Mouse (Mus musculus) forebrain, embryonic 13.5 days (tissue): ENCODE measurements around the gene Ptpn3. TPM values are rescaled to one million over a fixed set of nuclear protein-coding genes. Genes with fewer than 3 reads are reported as not detected.

Experiments used
- ATAC-seq: fragments of 200-750 bp; cut with Nextera tagmentation; 2 replicates; pipeline ENCODE4 v1.8.0; 2017
- H3K27ac ChIP-seq: fragments of 300-500 bp; sonication (generic); 2 replicates; pipeline ENCODE4 v1.5.1; 2015; ENCODE audit warnings: inconsistent platforms, mild to moderate bottlenecking, moderate library complexity
- H3K27me3 ChIP-seq: fragments of 300-500 bp; sonication (generic); 2 replicates; pipeline ENCODE4 v1.6.1; 2015; ENCODE audit warnings: mild to moderate bottlenecking, inconsistent platforms
- H3K36me3 ChIP-seq: fragments of 300-500 bp; sonication (generic); 2 replicates; pipeline ENCODE4 v1.6.1; 2015; ENCODE audit warnings: mild to moderate bottlenecking, inconsistent platforms; ENCODE audit not compliant: poor library complexity, severe bottlenecking
- H3K4me1 ChIP-seq: fragments of 300-500 bp; sonication (generic); 2 replicates; pipeline ENCODE4 v1.6.1; 2015; ENCODE audit warnings: inconsistent platforms
- H3K4me2 ChIP-seq: fragments of 300-500 bp; sonication (generic); 2 replicates; pipeline ENCODE4 v1.6.1; 2015; ENCODE audit warnings: inconsistent platforms, mild to moderate bottlenecking, moderate library complexity
- H3K4me3 ChIP-seq: fragments of 300-500 bp; sonication (generic); 2 replicates; pipeline ENCODE4 v1.5.1; 2015; ENCODE audit warnings: mild to moderate bottlenecking, inconsistent platforms
- H3K9ac ChIP-seq: fragments of 300-500 bp; sonication (generic); 2 replicates; pipeline ENCODE4 v1.6.1; 2015; ENCODE audit warnings: mild to moderate bottlenecking, inconsistent platforms
- H3K9me3 ChIP-seq: fragments of 300-500 bp; sonication (generic); replicated peaks from 2 replicates; pipeline ENCODE4 v1.6.1; 2016; ENCODE audit warnings: inconsistent platforms
- WGBS: fragments of 180-500 bp; shearing (Covaris S2); methylation state at CpG from one replicate; pipeline ENCODE4 v1.1.7; 2015; 5-methylcytosine and 5-hydroxymethylcytosine counted together
- polyA plus RNA-seq: library from polyadenylated mRNA; unstranded; fragments of >200 nt; fragmentation: Nextera tagmentation; extraction: Ambion mirVana; gene quantifications from 2 replicates; pipeline ENCODE4 v1.2.1, GENCODE M21; 2015

Gene Ptpn3
- polyA plus RNA-seq, 1 experiment from 2014 or later = 0.63 TPM

DNA sequence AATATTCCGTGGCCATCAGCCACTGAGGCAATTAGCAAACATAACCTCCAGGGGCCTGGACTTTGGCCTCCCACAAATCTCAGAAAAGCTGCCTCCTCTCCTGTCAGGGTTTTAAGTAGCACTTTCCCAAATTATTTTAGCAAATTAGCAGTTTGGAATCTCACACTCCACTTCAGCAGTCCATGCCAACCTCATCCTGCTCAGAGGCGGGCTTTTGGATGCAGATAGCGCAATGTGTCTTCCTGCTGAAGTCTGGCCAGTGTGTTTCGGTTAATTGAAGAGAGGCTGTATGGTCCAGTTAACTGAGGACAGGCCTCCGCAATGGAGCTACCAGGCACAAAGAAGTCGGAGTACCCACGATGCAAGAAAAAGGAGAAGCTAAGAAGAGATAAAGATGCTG lies 141.1 kb downstream of the Ptpn3 start:
- H3K27ac ChIP-seq = no peak overlapping the region
- no peak overlapping the region for H3K9ac ChIP-seq
- no peak for ATAC-seq
- H3K36me3 ChIP-seq = no peaks in the 10 kb centered on the region
- no peak overlapping the region for H3K4me2 ChIP-seq
- no peaks in the 10 kb centered on the region for H3K9me3 ChIP-seq
- H3K4me1 ChIP-seq = peaks cover 12% of the 10 kb centered on the region
- WGBS = 78% methylated on average over 7 of the region's 7 CpGs
- no peaks in the 10 kb centered on the region for H3K27me3 ChIP-seq
- no peak overlapping the region for H3K4me3 ChIP-seq

DNA sequence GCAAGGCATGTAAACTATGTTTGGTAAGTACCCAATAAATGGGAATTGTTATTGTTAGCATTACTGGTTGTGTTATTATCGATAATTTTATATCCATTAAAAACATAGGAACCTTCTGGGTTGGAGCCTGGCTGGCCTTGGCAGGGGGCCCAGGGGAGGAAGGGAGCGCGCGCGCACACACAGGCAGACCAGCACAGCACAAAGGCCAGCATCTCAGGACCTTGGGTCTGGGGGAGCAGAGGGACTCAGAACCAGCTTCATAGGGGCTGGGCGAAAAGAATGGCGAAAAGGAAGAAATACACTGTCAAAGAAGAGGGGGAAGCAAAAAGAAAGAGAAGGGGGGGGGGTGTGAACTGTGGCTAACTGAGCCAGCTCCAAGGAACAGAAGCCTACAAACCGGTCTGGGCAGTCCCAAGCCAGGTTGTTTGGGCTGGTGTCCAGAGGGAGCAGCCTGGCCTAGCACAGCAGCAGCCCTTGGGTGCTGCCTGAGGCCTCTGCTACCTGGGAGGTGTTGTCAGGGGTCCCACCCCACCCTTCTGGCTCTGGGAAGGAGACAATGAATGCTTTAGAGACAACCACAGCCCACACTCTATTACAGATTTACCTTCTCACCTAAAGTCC lies 145.0 kb downstream of the Ptpn3 start:
- 81% methylated on average over 8 of the region's 8 CpGs for WGBS
- ATAC-seq = no peak
- no peak overlapping the region for H3K4me2 ChIP-seq
- H3K4me3 ChIP-seq = no peak overlapping the region
- H3K27me3 ChIP-seq = no peaks in the 10 kb centered on the region
- no peak overlapping the region for H3K9ac ChIP-seq
- no peaks in the 10 kb centered on the region for H3K36me3 ChIP-seq
- H3K4me1 ChIP-seq = peaks cover 14% of the 10 kb centered on the region
- no peak overlapping the region for H3K27ac ChIP-seq
- no peaks in the 10 kb centered on the region for H3K9me3 ChIP-seq

DNA sequence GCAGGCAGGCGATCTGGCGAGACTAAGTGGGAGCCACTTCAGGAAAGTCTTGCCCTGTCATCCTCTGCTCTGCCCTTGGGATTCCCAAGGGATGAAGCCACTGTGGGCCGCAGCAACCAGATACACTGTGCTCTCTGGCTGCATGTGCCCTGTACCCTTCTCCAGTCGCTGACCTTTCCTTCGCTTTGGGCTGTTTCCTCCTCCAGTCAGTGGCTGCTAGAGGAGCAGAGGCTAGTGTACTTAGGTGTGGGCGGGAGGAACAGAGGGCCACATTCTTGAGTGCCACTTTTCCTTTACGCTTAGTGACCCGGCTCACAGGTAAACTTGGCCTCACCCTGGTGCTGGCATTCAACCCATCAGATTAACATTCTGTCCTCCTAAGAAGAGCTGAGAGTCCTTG lies 147.8 kb downstream of the Ptpn3 start:
- Histone ChIP-seq H3K9ac (0 out of 2 replicates have a peak overlapping the region, but pooled peaks have one; percentile 28), H3K27me3 (no peaks in the 10 kb centered on the region), H3K4me1 (peaks cover 14% of the 10 kb centered on the region), H3K36me3 (no peaks in the 10 kb centered on the region), H3K4me3 (no peak overlapping the region), H3K9me3 (no peaks in the 10 kb centered on the region), H3K27ac (no peak overlapping the region), H3K4me2 (peak overlapping the region; percentile 42)
- WGBS = 43% methylated on average over 8 of the region's 8 CpGs
- no peak; the same call in 1 of the 2 replicates for ATAC-seq

DNA sequence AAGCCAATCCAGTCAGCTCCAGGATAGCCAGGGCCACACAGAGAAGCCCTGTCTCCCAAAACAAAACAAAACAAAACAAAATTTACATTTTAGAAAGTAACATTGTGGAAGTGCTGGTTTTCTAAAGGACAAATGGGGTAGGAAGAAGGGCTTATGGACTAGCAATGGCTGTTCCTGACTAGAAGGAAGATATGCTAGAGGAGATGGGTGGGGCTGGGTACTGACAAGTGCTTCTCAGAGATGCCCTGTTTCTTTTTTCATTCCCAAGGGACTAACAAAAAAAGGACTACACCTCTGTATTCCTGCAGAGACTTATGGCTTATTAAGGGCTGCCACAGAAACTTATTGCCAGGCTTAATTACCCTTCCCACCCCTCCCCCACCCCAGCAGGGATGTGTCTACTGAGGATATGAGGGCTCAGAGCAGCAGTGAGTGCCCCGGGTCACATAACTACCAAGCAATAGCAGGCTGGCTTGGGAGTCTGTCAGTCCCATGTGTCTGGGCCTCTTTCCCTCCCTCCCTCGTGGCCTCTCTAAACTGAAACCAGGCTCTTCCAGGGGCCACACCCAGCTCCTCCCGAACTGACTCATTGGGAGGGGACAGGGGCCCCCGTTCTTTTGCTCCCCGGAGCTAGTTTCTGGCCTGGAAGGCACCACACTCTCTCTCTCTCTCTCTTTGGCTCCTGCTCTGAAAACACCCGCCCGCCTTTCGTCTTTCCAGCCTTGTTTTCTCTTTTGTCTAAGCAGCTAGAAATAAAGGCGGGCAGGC lies 148.4 kb downstream of the Ptpn3 start:
- Histone ChIP-seq H3K27ac (no peak overlapping the region), H3K36me3 (no peaks in the 10 kb centered on the region), H3K4me3 (no peak overlapping the region), H3K4me1 (peaks cover 14% of the 10 kb centered on the region), H3K9me3 (no peaks in the 10 kb centered on the region), H3K27me3 (no peaks in the 10 kb centered on the region), H3K9ac (0 out of 2 replicates have a peak overlapping the region, but pooled peaks have one; percentile 28), H3K4me2 (peak overlapping the region; percentile 42)
- peak; percentile 70; the same call in 1 of the 2 replicates for ATAC-seq
- WGBS = 0% methylated on average over 9 of the region's 9 CpGs

- ATAC-seq = no peak
- Histone ChIP-seq H3K9me3 (no peaks in the 10 kb centered on the region), H3K4me2 (no peak overlapping the region), H3K27ac (no peak overlapping the region), H3K36me3 (no peaks in the 10 kb centered on the region), H3K4me3 (no peak overlapping the region), H3K27me3 (peaks cover 18% of the 10 kb centered on the region; the same call in 1 of the 2 replicates), H3K4me1 (peaks cover 5% of the 10 kb centered on the region), H3K9ac (no peak overlapping the region)
- WGBS = 64% methylated on average over 3 of the region's 3 CpGs
Measured at GRCm38 (mm10) chr4:57148182-57148581, 153.5 kb downstream of the Ptpn3 start.

DNA sequence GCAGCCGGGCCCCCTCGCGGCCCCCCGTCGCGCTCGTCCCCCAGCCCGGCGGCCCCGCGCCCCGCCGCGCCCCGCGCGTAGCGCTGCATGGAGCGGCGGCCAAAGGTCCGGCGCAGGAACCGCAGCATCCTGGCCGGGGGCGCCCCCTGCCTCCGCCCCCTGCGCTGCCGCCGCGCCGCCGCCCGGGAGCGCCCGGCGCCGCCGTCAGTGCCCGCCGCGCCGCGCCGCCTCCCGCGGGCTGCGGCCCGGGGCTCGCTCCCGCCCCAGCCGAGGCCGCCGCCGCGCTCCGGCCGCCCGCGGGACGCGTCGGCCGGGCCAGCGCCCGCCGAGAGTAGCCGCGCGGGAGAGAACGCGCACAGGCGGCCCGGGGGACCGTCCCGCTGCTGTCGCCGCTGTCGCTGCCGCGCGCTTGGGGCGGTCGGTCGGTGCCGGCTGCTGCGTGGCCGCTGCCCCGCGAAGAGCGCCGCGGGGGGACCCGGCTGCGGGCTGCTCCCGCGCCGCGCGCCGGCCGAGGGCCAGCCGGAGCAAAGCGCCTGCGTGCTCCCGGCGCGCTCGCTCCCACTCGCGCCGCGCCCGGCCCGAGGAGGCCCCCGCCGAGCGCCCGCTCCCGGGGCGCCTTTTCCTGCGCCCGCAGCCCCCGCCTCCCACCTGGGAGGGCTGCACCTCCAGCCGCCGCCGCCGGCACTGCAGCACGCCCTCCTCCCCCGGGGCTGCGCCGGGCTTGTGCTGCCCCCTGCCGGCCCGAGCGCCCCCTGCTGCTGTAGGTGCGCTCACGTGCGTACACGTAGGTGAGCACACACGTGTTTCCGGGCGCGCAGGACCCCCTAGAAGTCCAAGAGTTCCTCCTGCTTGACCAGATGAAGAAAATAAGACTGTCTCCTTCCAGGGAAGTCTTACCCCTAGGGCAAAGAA lies 158.4 kb downstream of the Ptpn3 start, which contains the start of gene Epb41l4b:
TSS of gene Epb41l4b (minus strand) at position 412 of the 912 bp plus-strand sequence.
- H3K4me1 ChIP-seq = peaks cover 17% of the 10 kb centered on the region
- WGBS = under 1% methylated on average over 47 of the region's 142 CpGs
- peak within 1 kb of the TSS; percentile 89 for H3K4me2 ChIP-seq
- H3K27ac ChIP-seq = peak within 1 kb of the TSS; percentile 19; the same call in 1 of the 2 replicates
- H3K36me3 ChIP-seq = no peaks in the 10 kb centered on the region
- peak within 1 kb of the TSS; percentile 70 for H3K9ac ChIP-seq
- no peaks in the 10 kb centered on the region for H3K9me3 ChIP-seq
- peak within 1 kb of the TSS; percentile 63 for H3K4me3 ChIP-seq
- H3K27me3 ChIP-seq = peaks cover 52% of the 10 kb centered on the region
- ATAC-seq = peak; percentile 90

DNA sequence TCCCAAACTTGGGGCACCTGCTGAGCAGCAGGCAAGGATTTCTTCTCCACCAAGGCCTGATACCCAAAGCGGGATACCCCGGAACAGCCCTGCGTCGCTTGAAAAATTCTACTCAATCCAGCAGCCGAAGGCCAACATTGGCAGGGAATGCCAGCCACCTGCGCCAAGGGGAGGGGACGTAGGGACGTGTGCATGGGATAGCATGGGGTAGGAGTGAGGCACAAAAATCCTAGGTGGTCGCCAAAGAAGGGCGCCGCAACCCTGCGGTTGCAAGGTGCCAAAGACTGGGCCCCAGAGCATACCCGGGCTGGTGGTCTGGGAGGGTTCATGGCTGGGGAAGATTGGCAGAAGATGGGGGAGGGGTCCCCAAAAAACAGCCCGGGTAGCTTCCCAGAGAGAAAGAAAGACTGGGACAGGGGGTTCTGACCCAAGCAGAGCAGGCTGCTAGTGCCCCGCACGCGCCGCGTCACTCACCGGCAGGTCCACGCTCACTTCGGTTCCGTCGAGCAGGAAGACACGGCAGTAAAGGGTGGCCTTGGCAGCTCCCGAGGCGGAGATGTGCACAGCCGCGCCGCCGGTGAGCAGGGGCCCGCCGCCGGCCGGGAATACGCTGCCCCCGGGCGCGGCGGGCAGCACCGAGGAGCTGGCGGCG lies 159.1 kb downstream of the Ptpn3 start:
- ATAC-seq = peak; percentile 39
- Histone ChIP-seq H3K27me3 (peaks cover 52% of the 10 kb centered on the region), H3K9me3 (no peaks in the 10 kb centered on the region), H3K9ac (peak overlapping the region; percentile 70), H3K4me2 (peak overlapping the region; percentile 89), H3K4me1 (peaks cover 17% of the 10 kb centered on the region), H3K27ac (no peak overlapping the region), H3K4me3 (peak overlapping the region; percentile 63), H3K36me3 (no peaks in the 10 kb centered on the region)
- under 1% methylated on average over 39 of the region's 43 CpGs for WGBS

DNA sequence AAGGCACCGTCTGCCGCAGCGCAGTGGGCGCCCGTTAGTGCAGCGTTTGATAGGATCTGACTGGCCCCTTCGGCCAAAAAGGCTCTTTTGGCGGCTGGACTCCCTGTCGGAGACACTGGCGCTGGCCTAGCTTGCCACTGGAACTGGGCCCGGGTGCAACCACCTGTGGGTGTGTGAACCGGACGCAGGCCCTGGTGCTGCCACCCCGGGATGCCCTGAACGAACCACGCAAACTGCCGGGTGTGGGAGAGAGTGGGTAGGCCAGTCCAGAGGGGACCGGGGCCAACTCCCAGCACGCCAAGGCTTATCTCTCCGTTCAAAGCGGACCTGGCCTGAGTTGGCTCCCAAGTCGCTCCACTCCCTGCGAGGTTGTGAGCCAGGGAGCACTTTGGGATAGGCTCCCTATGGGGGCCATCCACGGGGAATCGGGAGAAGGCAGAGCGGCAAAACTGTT lies 159.7 kb downstream of the Ptpn3 start:
- 4% methylated on average over 26 of the region's 26 CpGs for WGBS
- Histone ChIP-seq H3K4me3 (peak overlapping the region; percentile 63), H3K4me2 (peak overlapping the region; percentile 89), H3K36me3 (no peaks in the 10 kb centered on the region), H3K9me3 (no peaks in the 10 kb centered on the region), H3K27ac (no peak overlapping the region), H3K4me1 (peaks cover 17% of the 10 kb centered on the region), H3K27me3 (peaks cover 52% of the 10 kb centered on the region), H3K9ac (peak overlapping the region; percentile 70; the same call in 1 of the 2 replicates)
- ATAC-seq = no peak

DNA sequence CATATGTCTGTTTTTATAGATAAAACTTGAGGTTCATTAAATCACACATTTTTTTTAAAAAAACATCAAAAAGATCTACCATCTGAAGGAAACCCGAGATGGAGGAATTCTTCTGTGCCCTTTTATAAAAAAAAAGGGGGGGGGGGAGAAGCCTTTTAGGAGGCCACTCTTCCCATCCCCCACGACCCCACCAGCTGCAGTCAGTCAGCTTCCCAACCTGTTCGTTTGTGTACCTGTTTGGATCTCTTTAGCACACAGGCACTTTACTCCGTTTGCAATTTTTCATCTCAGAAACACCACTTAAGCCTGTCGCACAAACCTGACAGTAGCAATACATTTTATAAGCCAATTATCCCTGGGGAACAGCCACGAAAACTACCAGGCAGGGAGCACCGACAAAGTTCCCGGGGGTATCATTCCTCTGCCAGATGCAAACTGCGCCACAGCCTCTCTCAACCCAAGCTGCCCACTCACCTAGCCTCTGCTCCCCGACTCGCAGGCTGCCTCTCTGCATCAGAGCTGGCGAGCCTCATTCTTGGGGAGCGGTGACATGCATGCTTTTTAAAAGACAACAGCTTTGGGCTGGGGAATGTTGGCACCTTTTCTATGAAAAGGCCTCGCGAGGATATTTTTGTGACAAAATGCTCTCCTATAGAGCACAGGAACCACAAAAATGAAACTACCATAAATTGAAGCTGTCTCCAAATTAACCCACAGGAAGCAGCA lies 160.5 kb downstream of the Ptpn3 start:
- Histone ChIP-seq H3K4me1 (peaks cover 17% of the 10 kb centered on the region), H3K4me2 (peak overlapping the region; percentile 89), H3K27ac (no peak overlapping the region), H3K4me3 (peak overlapping the region; percentile 63), H3K36me3 (no peaks in the 10 kb centered on the region), H3K9ac (0 out of 2 replicates have a peak overlapping the region, but pooled peaks have one; percentile 70), H3K27me3 (peaks cover 52% of the 10 kb centered on the region), H3K9me3 (no peaks in the 10 kb centered on the region)
- ATAC-seq = no peak
- WGBS = 17% methylated on average over 15 of the region's 15 CpGs
